In the genomic region with DNA sequence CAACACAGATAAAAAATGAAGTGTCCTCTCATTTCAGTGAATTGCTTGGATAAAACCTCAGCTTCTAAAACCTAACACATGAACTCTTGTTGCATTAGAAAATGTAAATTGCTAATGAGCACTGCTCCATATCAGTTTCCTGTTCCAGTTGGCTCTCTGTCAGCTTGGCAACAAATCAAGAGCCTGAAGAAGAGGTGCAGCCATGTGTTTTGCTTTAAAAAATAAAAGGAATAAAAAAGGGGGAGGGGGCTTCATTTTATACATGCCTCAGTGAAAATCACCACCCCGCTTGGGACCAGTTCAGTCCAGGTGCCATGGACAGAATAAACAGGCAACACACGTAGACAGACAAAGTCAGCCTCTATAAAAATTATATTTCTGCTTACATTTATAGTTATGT, we compare ENCODE assay signal across 11 mouse cellular contexts.
DNase-seq lines count a peak whose midpoint lies in the region; ATAC-seq and TF ChIP-seq lines count a peak whose summit lies in the region.
"Had no signal": no experiment of that assay in that cellular context is flagged by ENCODE, and none has a peak within 500 bp of the region (broad histone marks: within the 10 kb centered on the region; RNA-seq: fewer than 3 reads in every experiment).

No protein-coding gene starts in this region.

- peak overlapping the region; percentile 57; the same call in 1 of the 2 replicates for H3K27ac ChIP-seq in kidney, embryonic 15.5 days
- H3K27ac ChIP-seq in stomach, embryonic 14.5 days (ENCODE audit: low read length) = peak overlapping the region; percentile 56
- no peak overlapping the region for H3K27ac ChIP-seq in stomach, postnatal 0 days (replicated peaks)
- H3K27ac ChIP-seq: hindbrain, embryonic 13.5 days had no signal

- peak; percentile 17 for DNase-seq in adrenal gland, postnatal 14 days
- DNase-seq in adrenal gland, adult 8-10 months = no peak
- no peak for DNase-seq in kidney, adult 8-10 months
- no peak for DNase-seq in stomach, postnatal 0 days (ENCODE audit: low spot score)
- no peak for DNase-seq in spleen, adult 18-20 months

- no peak for ATAC-seq in kidney, embryonic 15.5 days (replicated peaks; ENCODE audit: low FRiP score)
- no peak for ATAC-seq in stomach, embryonic 14.5 days (ENCODE audit: insufficient number of reproducible peaks, insufficient read depth, low FRiP score, low read depth)
- ATAC-seq in stomach, postnatal 0 days (ENCODE audit: low FRiP score, low TSS enrichment) = no peak
- ATAC-seq in activated CD4-positive, CD25-positive, alpha-beta regulatory T cell, adult 4 months = no peak
- ATAC-seq: Patski had no signal

- H3K9me3 ChIP-seq in kidney, embryonic 15.5 days (replicated peaks) = no peaks in the 10 kb centered on the region
- no peaks in the 10 kb centered on the region for H3K9me3 ChIP-seq in stomach, embryonic 14.5 days (ENCODE audit: control insufficient read depth, low read depth, low read length)
- no peaks in the 10 kb centered on the region for H3K9me3 ChIP-seq in stomach, postnatal 0 days (ENCODE audit: control insufficient read depth, low read length)
- H3K9me3 ChIP-seq: hindbrain, embryonic 13.5 days had no signal

- no peak overlapping the region for H3K9ac ChIP-seq in kidney, embryonic 15.5 days
- H3K9ac ChIP-seq in stomach, embryonic 14.5 days (replicated peaks; ENCODE audit: low read depth, low read length) = no peak overlapping the region
- H3K9ac ChIP-seq in stomach, postnatal 0 days (ENCODE audit: low read length) = no peak overlapping the region
- H3K9ac ChIP-seq: hindbrain, embryonic 13.5 days had no signal

- no peak overlapping the region for H3K4me3 ChIP-seq in kidney, embryonic 15.5 days (replicated peaks)
- no peak overlapping the region for H3K4me3 ChIP-seq in stomach, embryonic 14.5 days (ENCODE audit: low read depth, low read length)
- no peak overlapping the region for H3K4me3 ChIP-seq in stomach, postnatal 0 days (ENCODE audit: low read depth, low read length)
- H3K4me3 ChIP-seq: hindbrain, embryonic 13.5 days; myocyte had no signal

- no peak overlapping the region for H3K4me2 ChIP-seq in kidney, embryonic 15.5 days
- H3K4me2 ChIP-seq in stomach, embryonic 14.5 days (replicated peaks; ENCODE audit: low read depth, low read length) = no peak overlapping the region
- H3K4me2 ChIP-seq in stomach, postnatal 0 days (replicated peaks; ENCODE audit: low read depth) = no peak overlapping the region
- H3K4me2 ChIP-seq: hindbrain, embryonic 13.5 days had no signal

- TF ChIP-seq EP300 in stomach, postnatal 0 days (optimal IDR thresholded peaks at IDR 0.05) = no peak

- no peaks in the 10 kb centered on the region for H3K27me3 ChIP-seq in kidney, embryonic 15.5 days
- H3K27me3 ChIP-seq in stomach, embryonic 14.5 days (ENCODE audit: control insufficient read depth, insufficient read depth, low read length) = no peaks in the 10 kb centered on the region
- no peaks in the 10 kb centered on the region for H3K27me3 ChIP-seq in stomach, postnatal 0 days (ENCODE audit: control insufficient read depth, insufficient read depth, low read length)
- H3K27me3 ChIP-seq: hindbrain, embryonic 13.5 days; Patski had no signal

- 50% methylated on average over 2 of the region's 2 CpGs for WGBS in kidney, embryonic 15.5 days
- WGBS in stomach, embryonic 14.5 days = 49% methylated on average over 2 of the region's 2 CpGs
- 65% methylated on average over 2 of the region's 2 CpGs for WGBS in stomach, postnatal 0 days

- H3K4me1 ChIP-seq in kidney, embryonic 15.5 days = peaks cover 21% of the 10 kb centered on the region
- H3K4me1 ChIP-seq in stomach, embryonic 14.5 days (ENCODE audit: control insufficient read depth, insufficient read depth, low read length) = peaks cover 16% of the 10 kb centered on the region; the same call in 1 of the 2 replicates
- H3K4me1 ChIP-seq in stomach, postnatal 0 days (replicated peaks; ENCODE audit: control insufficient read depth, insufficient read depth) = no peaks in the 10 kb centered on the region

- no peaks in the 10 kb centered on the region for H3K36me3 ChIP-seq in kidney, embryonic 15.5 days
- H3K36me3 ChIP-seq in stomach, embryonic 14.5 days (ENCODE audit: control insufficient read depth, insufficient read depth, low read length) = no peaks in the 10 kb centered on the region
- no peaks in the 10 kb centered on the region for H3K36me3 ChIP-seq in stomach, postnatal 0 days (ENCODE audit: control insufficient read depth, insufficient read depth, low read length)
- H3K36me3 ChIP-seq: hindbrain, embryonic 13.5 days had no signal

- TF ChIP-seq CTCF in stomach, postnatal 0 days (IDR thresholded peaks at IDR 0.05; ENCODE audit: low read depth) = no peak
